Mouse (Mus musculus) thymus, adult 2 months (tissue): ENCODE results near the gene Mpdz. TPM values are rescaled to one million over a fixed set of nuclear protein-coding genes. Genes with fewer than 3 reads are reported as not detected.

Experiments
- DNase-seq: peaks from one replicate; pipeline ENCODE4 v3.0.0; 2021
- H3K27ac ChIP-seq: fragments of 200-500 bp; 2 replicates; pipeline ENCODE4 v1.5.1; 2012; ENCODE audit warnings: low read length, control low read depth; ENCODE audit not compliant: control insufficient read depth, insufficient read depth
- H3K27me3 ChIP-seq: fragments of 200-500 bp; 2 replicates; pipeline ENCODE4 v1.6.1; 2012; ENCODE audit warnings: mild to moderate bottlenecking, low read length, moderate library complexity, mixed read lengths; ENCODE audit not compliant: control insufficient read depth, insufficient read depth
- H3K36me3 ChIP-seq: fragments of 200-500 bp; 2 replicates; pipeline ENCODE4 v1.6.1; 2012; ENCODE audit warnings: mild to moderate bottlenecking, low read length, moderate library complexity; ENCODE audit not compliant: control insufficient read depth, insufficient read depth
- H3K4me1 ChIP-seq: fragments of 200-500 bp; replicated peaks from 2 replicates; pipeline ENCODE4 v1.6.1; 2012; ENCODE audit warnings: low read length; ENCODE audit not compliant: control insufficient read depth, insufficient read depth
- H3K4me3 ChIP-seq: fragments of 200-500 bp; 2 replicates; pipeline ENCODE4 v1.5.1; 2012; ENCODE audit warnings: mild to moderate bottlenecking, low read length, control low read depth, moderate library complexity; ENCODE audit not compliant: control insufficient read depth, insufficient read depth
- CTCF ChIP-seq: fragments of 200-500 bp; IDR thresholded peaks from 2 replicates; pipeline ENCODE4 v1.5.1; 2012; ENCODE audit warnings: mild to moderate bottlenecking, control low read depth, low read length, moderate library complexity, borderline replicate concordance; ENCODE audit not compliant: control insufficient read depth, poor library complexity, insufficient read depth; ENCODE audit errors: extremely low read depth
- POLR2A ChIP-seq: fragments of 200-500 bp; IDR thresholded peaks from 2 replicates; pipeline ENCODE4 v1.6.1; 2012; ENCODE audit warnings: mild to moderate bottlenecking, low read length, control low read depth, moderate library complexity; ENCODE audit not compliant: control insufficient read depth, poor library complexity, insufficient read depth; ENCODE audit errors: extremely low read depth
- WGBS: fragments of 180-500 bp; shearing (Covaris S2); methylation state at CpG from one replicate; pipeline ENCODE4 v1.1.7; 2018; 5-methylcytosine and 5-hydroxymethylcytosine counted together
- polyA plus RNA-seq: library from polyadenylated mRNA; depleted of rRNA; stranded (reverse); fragments of >200 nt; gene quantifications from 2 replicates; pipeline ENCODE4 v1.2.3, GENCODE M21; 2012

Mpdz gene
- polyA plus RNA-seq, 1 experiment = 1.8 TPM

DNA sequence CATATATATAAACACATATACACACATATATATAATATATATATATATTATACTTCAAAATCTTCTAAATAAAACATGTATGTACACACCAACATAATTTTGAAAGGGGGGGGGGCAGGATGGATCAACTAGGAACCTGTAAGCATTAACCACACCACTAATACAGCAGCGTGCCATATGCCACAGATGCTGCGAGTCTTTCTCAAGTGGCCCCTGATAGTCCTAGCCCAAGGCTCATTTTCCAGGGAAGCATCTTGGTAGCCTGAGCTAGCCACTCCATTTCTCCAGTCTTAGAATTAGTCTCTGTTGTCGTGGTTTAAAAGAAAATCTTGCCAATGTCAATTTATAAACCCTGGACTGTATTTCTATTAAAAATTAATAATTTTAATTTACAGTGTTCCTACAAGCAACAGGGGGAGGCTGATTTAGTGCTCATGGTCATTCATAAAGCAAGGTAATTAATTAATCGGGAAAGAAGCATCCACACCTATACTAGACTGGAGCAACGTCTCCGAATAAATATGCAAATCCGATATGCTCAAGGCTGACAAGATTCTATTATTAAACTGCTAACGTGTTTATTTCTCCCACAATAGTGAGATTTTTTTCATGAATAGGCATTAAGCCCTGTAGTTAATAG lies 27.8 kb downstream of the Mpdz start:
- 93% methylated on average over 8 of the region's 8 CpGs for WGBS

GRCm38 (mm10) chr4:81396883-81397282 lies 45.7 kb downstream of the Mpdz start:
- no peak for DNase-seq
- H3K4me1 ChIP-seq = no peaks in the 10 kb centered on the region
- 90% methylated on average over 6 of the region's 6 CpGs for WGBS
- no peak overlapping the region for H3K27ac ChIP-seq
- no peaks in the 10 kb centered on the region for H3K27me3 ChIP-seq
- H3K36me3 ChIP-seq = no peaks in the 10 kb centered on the region
- TF ChIP-seq POLR2A = no peak
- no peak for TF ChIP-seq CTCF
- no peak overlapping the region for H3K4me3 ChIP-seq

More for the DNA sequence above, 27.8 kb downstream of the Mpdz start:
- Histone ChIP-seq H3K4me1 (no peaks in the 10 kb centered on the region), H3K36me3 (no peaks in the 10 kb centered on the region), H3K27me3 (no peaks in the 10 kb centered on the region), H3K4me3 (no peak overlapping the region), H3K27ac (no peak overlapping the region)
- TF ChIP-seq POLR2A = no peak
- no peak for TF ChIP-seq CTCF
- no peak for DNase-seq

DNA sequence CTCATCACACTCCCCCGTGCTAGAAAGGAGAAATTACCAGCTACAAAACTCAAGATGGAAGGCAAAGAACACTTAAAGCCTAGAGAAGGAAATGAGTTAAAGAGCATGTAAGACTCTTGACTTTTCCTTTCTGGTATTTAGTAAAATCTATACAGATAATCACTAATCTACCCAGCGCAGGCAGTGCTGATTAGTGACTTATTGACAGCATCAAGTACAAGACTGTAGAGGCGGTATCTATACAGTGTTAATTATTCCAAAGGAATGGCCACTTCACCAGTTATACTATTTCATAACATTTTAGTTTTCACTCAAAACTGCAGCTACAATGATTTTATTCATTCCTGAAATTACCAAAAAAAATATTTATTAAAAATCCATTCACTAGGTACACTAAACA lies 49.7 kb downstream of the Mpdz start:
- H3K4me3 ChIP-seq = no peak overlapping the region
- WGBS = 94% methylated on average over 3 of the region's 3 CpGs
- no peaks in the 10 kb centered on the region for H3K27me3 ChIP-seq
- no peaks in the 10 kb centered on the region for H3K4me1 ChIP-seq
- no peaks in the 10 kb centered on the region for H3K36me3 ChIP-seq
- no peak for DNase-seq
- H3K27ac ChIP-seq = no peak overlapping the region
- no peak for TF ChIP-seq CTCF
- no peak for TF ChIP-seq POLR2A

GRCm38 (mm10) chr4:81389263-81389662 lies 53.4 kb downstream of the Mpdz start:
- no peak for TF ChIP-seq POLR2A
- TF ChIP-seq CTCF = no peak
- no peak for DNase-seq
- Histone ChIP-seq H3K4me3 (no peak overlapping the region), H3K27ac (no peak overlapping the region), H3K27me3 (no peaks in the 10 kb centered on the region), H3K36me3 (no peaks in the 10 kb centered on the region), H3K4me1 (no peaks in the 10 kb centered on the region)

- no peak overlapping the region for H3K4me3 ChIP-seq
- no peak overlapping the region for H3K27ac ChIP-seq
- H3K36me3 ChIP-seq = no peaks in the 10 kb centered on the region
- WGBS = 88% methylated on average over 2 of the region's 2 CpGs
- no peaks in the 10 kb centered on the region for H3K4me1 ChIP-seq
- TF ChIP-seq CTCF (no peak), POLR2A (no peak)
- DNase-seq = no peak
- no peaks in the 10 kb centered on the region for H3K27me3 ChIP-seq
Measured at GRCm38 (mm10) chr4:81387644-81388043, 55.0 kb downstream of the Mpdz start.

GRCm38 (mm10) chr4:81372355-81372754 lies 70.3 kb downstream of the Mpdz start:
- DNase-seq = no peak
- Histone ChIP-seq H3K4me3 (no peak overlapping the region), H3K4me1 (no peaks in the 10 kb centered on the region), H3K27me3 (no peaks in the 10 kb centered on the region), H3K36me3 (no peaks in the 10 kb centered on the region), H3K27ac (no peak overlapping the region)
- TF ChIP-seq POLR2A (no peak), CTCF (no peak)
- WGBS = 96% methylated on average over 4 of the region's 4 CpGs

DNA sequence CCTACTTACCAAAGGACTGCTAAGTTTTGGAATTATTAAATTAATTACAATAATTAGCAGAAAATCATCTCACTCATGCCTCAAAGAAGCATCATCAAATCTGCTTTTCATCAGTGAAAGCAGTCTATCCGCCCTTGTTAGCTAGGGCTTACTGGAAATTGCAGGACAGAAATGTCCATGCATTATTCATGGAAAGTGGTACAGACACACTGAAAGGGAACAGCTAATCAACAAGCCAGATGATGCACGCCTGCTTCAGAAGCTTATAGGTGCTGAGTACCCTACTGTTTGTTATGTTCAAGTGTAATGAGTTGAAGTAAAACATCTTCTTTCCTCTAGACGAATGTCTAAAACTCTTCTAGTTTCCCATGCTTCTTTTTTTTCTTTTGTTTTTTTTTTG lies 91.2 kb downstream of the Mpdz start:
- WGBS = 94% methylated on average over 3 of the region's 3 CpGs
- no peak for DNase-seq
- H3K27ac ChIP-seq = no peak overlapping the region
- H3K27me3 ChIP-seq = no peaks in the 10 kb centered on the region
- no peak overlapping the region for H3K4me3 ChIP-seq
- H3K36me3 ChIP-seq = no peaks in the 10 kb centered on the region
- no peaks in the 10 kb centered on the region for H3K4me1 ChIP-seq
- TF ChIP-seq POLR2A (no peak), CTCF (no peak)
